Mouse (Mus musculus): ENCODE data around the gene Hivep2. TPM values are rescaled to one million over a fixed set of nuclear protein-coding genes. Genes with fewer than 3 reads are reported as not detected.

Gene Hivep2
- polyA plus RNA-seq, 1 experiment from 2014 or later, result 2.5 TPM

DNA sequence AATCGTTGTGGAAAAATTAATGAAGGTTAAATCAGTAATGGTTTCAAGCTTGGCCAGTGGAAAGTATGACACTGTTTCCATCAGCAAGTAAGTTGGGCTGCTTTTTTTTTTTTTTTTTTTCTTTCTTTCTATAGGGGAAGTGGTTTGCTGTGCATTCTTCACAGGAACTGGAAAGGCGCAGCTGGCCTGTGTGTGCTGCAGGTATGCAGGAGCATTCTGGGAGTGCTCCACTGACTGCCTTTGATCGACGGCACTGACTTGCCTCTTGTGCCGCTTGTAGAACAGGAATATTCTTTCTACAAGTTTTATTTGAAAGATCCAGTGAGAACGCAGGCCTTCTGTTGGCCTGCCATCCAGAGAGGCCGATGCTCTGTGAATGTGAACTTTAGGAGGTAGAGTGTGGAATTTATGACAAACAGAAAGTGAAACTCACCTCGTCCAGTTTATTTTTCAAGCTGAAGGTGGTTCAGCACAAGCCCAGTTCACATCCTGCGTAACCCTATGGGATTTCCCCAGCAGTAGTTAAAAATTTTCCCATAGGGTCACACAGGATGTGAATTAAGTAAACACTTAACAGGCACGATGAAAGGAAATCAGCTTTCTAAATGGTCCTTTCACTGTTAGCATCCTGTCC, 120.1 kb downstream of the Hivep2 start:
- no peak for ATAC-seq (ENCODE audit: insufficient number of reproducible peaks, insufficient read depth, low FRiP score, low TSS enrichment, low read depth)
- Histone ChIP-seq H3K9me3 (no peaks in the 10 kb centered on the region), H3K27ac (no peak overlapping the region), H3K4me1 (replicated peaks) (no peaks in the 10 kb centered on the region), H3K4me2 (no peak overlapping the region), H3K9ac (replicated peaks) (no peak overlapping the region), H3K27me3 (no peaks in the 10 kb centered on the region), H3K36me3 (no peaks in the 10 kb centered on the region), H3K4me3 (replicated peaks) (no peak overlapping the region)
- WGBS, result 61% methylated on average over 10 of the region's 10 CpGs

DNA sequence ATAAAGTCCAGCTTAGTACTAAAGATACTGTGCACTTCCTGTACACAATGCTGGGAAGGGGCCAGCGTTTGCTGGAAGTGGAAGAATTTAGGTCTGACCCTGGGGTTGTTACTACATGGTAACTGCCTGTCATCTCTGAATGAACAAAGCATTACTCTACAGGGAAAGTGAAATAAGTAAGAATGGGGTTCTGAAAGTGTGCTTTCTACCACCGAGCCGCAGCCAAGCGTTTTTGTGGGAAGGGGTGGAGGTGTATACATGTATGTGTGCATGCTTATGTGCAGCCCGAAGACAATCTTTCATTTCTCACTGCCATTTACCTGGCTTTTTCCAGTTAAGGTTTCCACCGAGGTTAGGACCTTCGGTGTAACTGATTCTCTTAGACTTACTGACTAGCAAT, 121.4 kb downstream of the Hivep2 start:
- WGBS, result 81% methylated on average over 7 of the region's 7 CpGs
- Histone ChIP-seq H3K36me3 (no peaks in the 10 kb centered on the region), H3K27me3 (no peaks in the 10 kb centered on the region), H3K9ac (replicated peaks) (no peak overlapping the region), H3K4me1 (replicated peaks) (no peaks in the 10 kb centered on the region), H3K27ac (no peak overlapping the region), H3K4me2 (no peak overlapping the region), H3K4me3 (replicated peaks) (no peak overlapping the region), H3K9me3 (peaks cover 5% of the 10 kb centered on the region; the same call in 1 of the 2 replicates)
- no peak for ATAC-seq (ENCODE audit: insufficient number of reproducible peaks, insufficient read depth, low FRiP score, low TSS enrichment, low read depth)

DNA sequence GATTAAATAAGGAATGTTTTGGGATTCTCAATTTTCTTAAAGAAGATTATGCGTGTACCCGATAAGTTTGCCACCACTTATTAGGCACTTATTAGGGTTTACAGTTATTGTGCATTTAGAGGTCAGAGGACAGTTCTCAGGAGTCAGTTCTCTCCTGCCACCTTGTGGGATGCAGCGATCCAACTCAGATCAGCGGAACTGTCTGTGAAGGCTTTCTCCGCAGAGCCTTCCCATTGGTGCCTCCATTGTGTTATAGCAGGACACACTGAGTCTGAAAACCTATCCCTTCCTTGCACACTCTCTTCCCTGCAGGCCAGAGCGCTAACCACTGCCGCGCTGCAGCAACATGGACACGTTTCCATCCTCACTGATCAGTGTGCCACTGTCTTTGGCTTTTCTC, 123.6 kb downstream of the Hivep2 start:
- no peak for ATAC-seq (ENCODE audit: insufficient number of reproducible peaks, insufficient read depth, low FRiP score, low TSS enrichment, low read depth)
- Histone ChIP-seq H3K27me3 (no peaks in the 10 kb centered on the region), H3K36me3 (no peaks in the 10 kb centered on the region), H3K4me2 (no peak overlapping the region), H3K27ac (no peak overlapping the region), H3K9ac (replicated peaks) (no peak overlapping the region), H3K9me3 (peaks cover 8% of the 10 kb centered on the region; the same call in 1 of the 2 replicates), H3K4me1 (replicated peaks) (no peaks in the 10 kb centered on the region), H3K4me3 (replicated peaks) (no peak overlapping the region)
- WGBS, result 56% methylated on average over 9 of the region's 9 CpGs

DNA sequence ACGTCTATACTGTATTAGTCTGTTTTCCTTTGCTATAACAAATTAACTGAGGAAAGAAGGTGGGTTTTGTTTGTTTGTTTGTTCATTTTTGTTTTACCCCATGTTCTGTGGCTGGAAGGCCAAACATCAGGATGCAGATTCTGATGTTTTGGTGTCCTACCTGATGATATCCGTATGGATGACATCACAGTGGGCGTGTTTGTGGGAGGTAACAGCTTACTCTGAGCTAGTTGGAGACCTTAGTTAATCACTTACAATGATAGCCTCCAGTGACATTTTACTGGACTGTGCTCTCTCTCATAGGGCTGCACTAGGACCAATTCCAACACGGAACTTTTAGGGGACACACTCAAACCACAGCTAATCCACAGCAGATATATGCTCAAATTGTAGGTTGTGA, 128.2 kb downstream of the Hivep2 start:
- H3K4me1 ChIP-seq (replicated peaks), result no peaks in the 10 kb centered on the region

DNA sequence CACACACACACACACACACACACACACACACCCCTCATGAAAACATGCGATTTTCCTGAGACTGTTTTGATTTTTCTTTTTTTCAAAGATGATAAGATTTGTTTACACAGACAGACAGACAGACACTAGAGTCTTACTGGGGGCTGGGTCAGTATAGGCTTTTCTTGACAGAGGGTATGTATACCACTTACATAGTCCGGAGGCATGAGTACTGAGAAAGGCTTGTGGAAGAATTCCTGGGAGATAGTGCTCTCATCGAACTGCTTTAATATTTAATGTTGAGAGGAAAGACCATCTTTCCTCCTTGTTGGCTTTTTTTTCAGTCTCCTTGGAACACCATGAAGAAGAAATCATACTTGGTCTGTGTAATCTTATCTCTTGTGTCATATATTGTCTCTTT, 130.2 kb downstream of the Hivep2 start:
- Histone ChIP-seq H3K27ac (no peak overlapping the region), H3K4me3 (replicated peaks) (no peak overlapping the region), H3K9ac (replicated peaks) (no peak overlapping the region), H3K4me2 (no peak overlapping the region), H3K36me3 (no peaks in the 10 kb centered on the region), H3K4me1 (replicated peaks) (no peaks in the 10 kb centered on the region), H3K27me3 (no peaks in the 10 kb centered on the region), H3K9me3 (peaks cover 8% of the 10 kb centered on the region; the same call in 1 of the 2 replicates)
- ATAC-seq (ENCODE audit: insufficient number of reproducible peaks, insufficient read depth, low FRiP score, low TSS enrichment, low read depth), result no peak
- WGBS, result 80% methylated on average over 3 of the region's 3 CpGs

More for the DNA sequence above, 128.2 kb downstream of the Hivep2 start:
- ATAC-seq (ENCODE audit: insufficient number of reproducible peaks, insufficient read depth, low FRiP score, low TSS enrichment, low read depth), result no peak
- H3K4me3 ChIP-seq (replicated peaks), result no peak overlapping the region
- WGBS, result 82% methylated on average over 4 of the region's 4 CpGs
- no peak overlapping the region for H3K9ac ChIP-seq (replicated peaks)
- no peaks in the 10 kb centered on the region for H3K27me3 ChIP-seq
- peaks cover 8% of the 10 kb centered on the region; the same call in 1 of the 2 replicates for H3K9me3 ChIP-seq
- no peak overlapping the region for H3K4me2 ChIP-seq
- H3K36me3 ChIP-seq, result no peaks in the 10 kb centered on the region
- no peak overlapping the region for H3K27ac ChIP-seq

DNA sequence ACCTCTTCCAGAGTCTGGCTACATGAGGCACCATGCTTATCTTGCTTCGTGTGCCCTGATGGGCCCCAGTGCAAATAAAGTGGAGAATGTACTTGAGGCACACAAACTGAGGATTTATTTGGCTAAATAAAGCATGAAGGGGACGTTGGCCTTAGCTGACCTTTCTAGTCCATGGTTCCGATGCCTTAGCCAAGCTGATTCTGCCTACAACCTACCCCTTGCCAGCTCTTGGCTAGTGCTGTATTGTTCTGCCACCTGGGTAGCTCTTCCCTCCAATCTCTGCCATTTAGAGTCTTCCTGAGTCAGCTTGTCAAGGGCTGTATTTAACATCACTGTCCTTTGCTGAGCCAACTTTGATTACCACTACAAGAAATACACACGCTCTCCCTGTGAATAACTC, 133.3 kb downstream of the Hivep2 start:
- no peak overlapping the region for H3K4me3 ChIP-seq (replicated peaks)
- H3K9ac ChIP-seq (replicated peaks), result no peak overlapping the region
- H3K9me3 ChIP-seq, result no peaks in the 10 kb centered on the region
- WGBS, result 84% methylated on average over 4 of the region's 4 CpGs
- no peak for ATAC-seq (ENCODE audit: insufficient number of reproducible peaks, insufficient read depth, low FRiP score, low TSS enrichment, low read depth)
- no peaks in the 10 kb centered on the region for H3K36me3 ChIP-seq
- H3K4me1 ChIP-seq (replicated peaks), result no peaks in the 10 kb centered on the region
- H3K27ac ChIP-seq, result no peak overlapping the region
- H3K4me2 ChIP-seq, result no peak overlapping the region
- no peaks in the 10 kb centered on the region for H3K27me3 ChIP-seq

DNA sequence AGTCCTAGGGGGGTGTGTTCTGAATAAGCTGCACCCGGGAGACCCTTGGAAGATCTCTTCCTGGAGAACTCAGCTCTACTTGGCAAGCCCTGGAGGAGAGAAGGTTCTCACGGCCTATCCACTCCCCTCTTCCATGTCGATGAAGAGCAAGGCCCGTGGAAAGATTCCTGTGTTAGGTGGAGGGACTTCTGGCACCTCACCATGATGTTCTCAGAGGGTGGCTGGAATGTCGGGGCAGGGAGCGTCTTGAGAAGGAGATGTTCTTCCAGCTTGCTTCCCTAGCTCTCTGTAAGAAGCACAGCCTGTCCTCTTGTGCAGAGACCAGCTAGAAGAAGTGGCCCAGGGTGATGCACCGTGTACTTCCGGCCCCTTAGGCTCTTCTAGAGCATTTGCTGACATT, 134.2 kb downstream of the Hivep2 start:
- H3K4me1 ChIP-seq (replicated peaks), result no peaks in the 10 kb centered on the region
- H3K36me3 ChIP-seq, result no peaks in the 10 kb centered on the region
- no peak overlapping the region for H3K4me2 ChIP-seq
- H3K4me3 ChIP-seq (replicated peaks), result no peak overlapping the region
- 88% methylated on average over 8 of the region's 8 CpGs for WGBS
- no peak overlapping the region for H3K9ac ChIP-seq (replicated peaks)
- H3K27me3 ChIP-seq, result no peaks in the 10 kb centered on the region
- no peak for ATAC-seq (ENCODE audit: insufficient number of reproducible peaks, insufficient read depth, low FRiP score, low TSS enrichment, low read depth)
- H3K27ac ChIP-seq, result no peak overlapping the region
- no peaks in the 10 kb centered on the region for H3K9me3 ChIP-seq

DNA sequence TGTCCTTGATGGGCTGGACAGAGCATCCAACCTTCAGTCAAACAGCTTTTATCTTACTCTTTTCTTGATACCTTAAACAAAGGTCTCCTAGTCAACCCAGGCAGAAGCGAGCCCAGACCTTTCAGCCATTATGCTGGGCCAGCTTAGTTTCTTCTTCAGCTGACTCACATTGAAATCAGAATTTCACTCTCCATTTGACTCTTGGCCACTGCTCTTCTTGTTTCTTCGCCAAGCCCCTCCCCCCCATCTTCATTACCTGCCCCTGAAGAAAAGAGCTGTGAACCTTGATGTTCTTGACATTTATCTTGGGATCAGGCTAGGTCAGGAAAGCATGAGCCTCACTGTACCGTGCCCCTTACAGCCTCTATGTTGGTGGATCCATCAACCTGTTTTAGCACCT, 135.0 kb downstream of the Hivep2 start:
- WGBS, result 83% methylated on average over 3 of the region's 3 CpGs
- no peaks in the 10 kb centered on the region for H3K27me3 ChIP-seq
- no peak overlapping the region for H3K9ac ChIP-seq (replicated peaks)
- no peaks in the 10 kb centered on the region for H3K4me1 ChIP-seq (replicated peaks)
- H3K4me3 ChIP-seq (replicated peaks), result no peak overlapping the region
- no peak for ATAC-seq (ENCODE audit: insufficient number of reproducible peaks, insufficient read depth, low FRiP score, low TSS enrichment, low read depth)
- H3K36me3 ChIP-seq, result no peaks in the 10 kb centered on the region
- H3K4me2 ChIP-seq, result no peak overlapping the region
- H3K9me3 ChIP-seq, result no peaks in the 10 kb centered on the region
- no peak overlapping the region for H3K27ac ChIP-seq

DNA sequence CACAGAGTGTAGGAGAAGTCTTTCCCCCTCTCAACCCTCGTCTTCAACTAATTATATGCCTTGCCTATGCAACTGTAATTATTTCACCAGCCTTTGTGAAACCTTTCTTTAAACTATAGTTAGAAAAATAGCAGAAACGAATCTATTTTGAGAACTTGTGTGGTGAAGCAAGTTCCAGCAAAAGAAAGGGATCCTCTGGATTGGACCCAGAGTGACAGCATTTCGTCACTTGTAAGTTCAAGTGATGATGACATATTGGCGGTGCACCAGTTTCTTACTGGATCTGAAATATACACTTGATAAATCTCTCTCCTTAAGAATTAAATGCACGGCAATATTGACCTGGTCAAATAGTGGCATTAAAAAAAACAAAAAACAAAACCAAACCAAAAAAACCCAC, 136.1 kb downstream of the Hivep2 start:
- Histone ChIP-seq H3K4me3 (replicated peaks) (no peak overlapping the region), H3K4me1 (replicated peaks) (no peaks in the 10 kb centered on the region), H3K9me3 (no peaks in the 10 kb centered on the region), H3K9ac (replicated peaks) (no peak overlapping the region), H3K4me2 (no peak overlapping the region), H3K27ac (no peak overlapping the region), H3K36me3 (no peaks in the 10 kb centered on the region), H3K27me3 (no peaks in the 10 kb centered on the region)
- WGBS, result 81% methylated on average over 5 of the region's 5 CpGs
- ATAC-seq (ENCODE audit: insufficient number of reproducible peaks, insufficient read depth, low FRiP score, low TSS enrichment, low read depth), result no peak

DNA sequence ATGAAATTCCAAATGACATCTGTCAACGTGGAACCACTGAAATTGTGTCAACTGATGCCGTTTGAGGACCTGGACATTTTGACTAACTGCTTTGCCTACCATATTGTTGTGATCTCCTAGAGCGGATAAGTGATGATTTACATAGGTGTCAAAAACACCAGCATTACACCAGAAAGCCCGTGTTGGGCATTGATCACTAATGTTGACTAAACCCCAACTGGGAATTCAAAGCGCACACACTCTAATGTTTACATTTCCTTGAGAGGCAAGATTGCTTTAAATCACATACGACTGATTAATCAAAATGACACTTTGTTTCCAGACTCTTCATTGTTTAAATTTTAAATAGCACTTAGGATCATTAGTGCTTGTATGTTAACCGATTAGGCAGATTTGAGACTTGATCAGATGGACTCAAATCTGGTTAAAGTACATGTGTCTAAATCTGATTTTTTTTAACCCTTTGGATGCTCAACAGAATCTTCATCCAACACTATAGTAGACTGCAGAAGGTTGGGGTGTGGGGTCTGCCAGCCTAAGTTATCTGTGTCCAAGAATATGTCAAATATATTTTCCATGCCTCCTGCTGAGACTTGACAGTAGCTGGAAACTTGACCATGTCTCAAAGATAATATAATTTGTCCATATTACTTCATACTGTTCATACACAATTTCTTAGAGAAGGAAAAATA, 142.3 kb downstream of the Hivep2 start:
- Histone ChIP-seq H3K9ac (replicated peaks) (no peak overlapping the region), H3K27me3 (no peaks in the 10 kb centered on the region), H3K27ac (no peak overlapping the region), H3K4me2 (no peak overlapping the region), H3K9me3 (no peaks in the 10 kb centered on the region), H3K4me1 (replicated peaks) (no peaks in the 10 kb centered on the region), H3K36me3 (no peaks in the 10 kb centered on the region), H3K4me3 (replicated peaks) (no peak overlapping the region)
- 81% methylated on average over 7 of the region's 7 CpGs for WGBS
- no peak for ATAC-seq (ENCODE audit: insufficient number of reproducible peaks, insufficient read depth, low FRiP score, low TSS enrichment, low read depth)

DNA sequence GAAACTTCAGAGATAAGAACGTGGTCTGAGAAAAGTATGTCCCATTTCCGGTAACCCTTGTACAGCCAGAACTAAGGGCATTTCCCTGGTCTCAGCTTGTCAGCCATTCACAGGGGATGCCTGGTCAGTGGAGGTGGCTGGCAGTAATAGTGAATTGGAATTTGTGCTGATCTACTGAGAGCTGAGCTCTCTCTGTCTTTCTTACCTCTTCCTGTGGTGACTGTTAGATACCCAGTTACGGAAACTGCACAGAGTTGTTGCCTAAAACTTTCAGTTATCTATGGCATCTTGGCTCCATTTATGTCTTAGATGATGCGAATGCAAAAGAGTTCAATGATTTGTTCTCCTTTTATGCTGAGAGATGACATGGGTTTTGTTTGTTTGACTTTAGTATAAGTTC, 150.0 kb downstream of the Hivep2 start:
- H3K36me3 ChIP-seq, result no peaks in the 10 kb centered on the region
- WGBS, result 81% methylated on average over 4 of the region's 4 CpGs
- ATAC-seq (ENCODE audit: insufficient number of reproducible peaks, insufficient read depth, low FRiP score, low TSS enrichment, low read depth), result no peak
- no peaks in the 10 kb centered on the region for H3K4me1 ChIP-seq (replicated peaks)
- H3K4me3 ChIP-seq (replicated peaks), result no peak overlapping the region
- H3K27ac ChIP-seq, result no peak overlapping the region
- H3K27me3 ChIP-seq, result no peaks in the 10 kb centered on the region
- H3K9me3 ChIP-seq, result no peaks in the 10 kb centered on the region
- H3K4me2 ChIP-seq, result no peak overlapping the region
- no peak overlapping the region for H3K9ac ChIP-seq (replicated peaks)

DNA sequence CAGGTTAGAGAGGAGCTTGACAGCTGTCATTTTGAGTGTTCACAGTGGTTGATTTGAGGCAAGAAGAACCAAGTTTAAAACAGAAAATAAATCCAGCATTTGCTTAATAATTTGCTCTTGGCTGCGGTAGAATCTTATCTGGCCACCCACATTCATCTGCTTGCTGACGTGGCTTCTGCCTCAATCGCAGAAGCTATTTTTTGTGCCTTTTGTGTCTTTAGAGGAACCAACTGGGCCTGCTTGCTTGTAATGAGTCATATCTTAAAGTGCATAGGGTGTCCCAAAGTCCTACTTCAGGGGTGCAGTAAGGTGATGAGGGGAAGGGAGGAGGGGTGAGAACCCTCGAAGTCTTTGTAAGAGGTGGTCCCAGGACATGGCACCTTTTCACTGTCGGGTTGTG, 151.1 kb downstream of the Hivep2 start:
- no peak overlapping the region for H3K4me3 ChIP-seq (replicated peaks)
- no peaks in the 10 kb centered on the region for H3K4me1 ChIP-seq (replicated peaks)
- no peaks in the 10 kb centered on the region for H3K9me3 ChIP-seq
- no peak for ATAC-seq (ENCODE audit: insufficient number of reproducible peaks, insufficient read depth, low FRiP score, low TSS enrichment, low read depth)
- no peaks in the 10 kb centered on the region for H3K36me3 ChIP-seq
- H3K9ac ChIP-seq (replicated peaks), result no peak overlapping the region
- no peak overlapping the region for H3K27ac ChIP-seq
- WGBS, result 91% methylated on average over 5 of the region's 5 CpGs
- no peaks in the 10 kb centered on the region for H3K27me3 ChIP-seq
- no peak overlapping the region for H3K4me2 ChIP-seq

Data from limb, embryonic 12.5 days (tissue).